Mouse (Mus musculus) megakaryocyte-erythroid progenitor cell, adult 5 weeks (primary cell): ENCODE results near the gene Gm17662. TPM values are rescaled to one million over a fixed set of nuclear protein-coding genes. Genes with fewer than 3 reads are reported as not detected.

ENCODE experiments used
- polyA plus RNA-seq: library from polyadenylated mRNA; stranded (reverse); fragments of >175 nt; gene quantifications from 2 replicates; pipeline ENCODE4 v1.2.3, GENCODE M21; 2012

Gm17662 gene
- not detected in 2 replicates for polyA plus RNA-seq

GRCm38 (mm10) chr4:104857029-104857428, at the start of gene Gm17662:
Gene Gm17662, plus strand, starts transcription at chr4:104857329.

GRCm38 (mm10) chr4:104876323-104876722, 19.2 kb downstream of the Gm17662 start, which contains the start of gene C8a:
Gene C8a, minus strand, starts transcription at chr4:104876398.

Other genes with a start within 250 kb of the Gm17662 start
- not detected in 2 replicates for gene C8b, start 91.0 kb upstream of the Gm17662 start, polyA plus RNA-seq
- gene C8a, start 19.1 kb downstream of the Gm17662 start, polyA plus RNA-seq, result not detected in 2 replicates
- gene Fyb2, start 56.1 kb downstream of the Gm17662 start, polyA plus RNA-seq, result 0.19 TPM in 1 of 2 replicates, not detected in the other